Mouse (Mus musculus): ENCODE results near the gene Htr2a. TPM values are rescaled to one million over a fixed set of nuclear protein-coding genes. Genes with fewer than 3 reads are reported as not detected.

Gene Htr2a
- total RNA-seq (2021): under 1 TPM; 0.54 to 1.00 TPM

- intact Hi-C loops (cut with DNase I): loop anchor here (5.0 kb wide), 1 partner anchor 864 kb away; no protein-coding TSS in a partner anchor
- DNase-seq: no peak
Measured at GRCm38 (mm10) chr14:74640819-74641381, at the start of gene Htr2a. Gene Htr2a, plus strand, starts transcription at chr14:74640840.

GRCm38 (mm10) chr14:74601333-74602087 is 39.1 kb upstream of the Htr2a start:
- DNase-seq: no peak
- intact Hi-C loops (cut with DNase I): loop anchor here (5.0 to 10.0 kb wide), 3 partner anchors 427 to 899 kb away; no protein-coding TSS in a partner anchor

GRCm38 (mm10) chr14:74602543-74602942 is 38.1 kb upstream of the Htr2a start:
- DNase-seq: peak; percentile 30 to 57
- intact Hi-C loops (cut with DNase I): loop anchor here (5.0 to 10.0 kb wide), 3 partner anchors 428 to 900 kb away; no protein-coding TSS in a partner anchor

- no peak for DNase-seq
- intact Hi-C loops (cut with DNase I): loop anchor here (5.0 to 10.0 kb wide), 3 partner anchors 428 to 901 kb away; no protein-coding TSS in a partner anchor
Measured at GRCm38 (mm10) chr14:74603131-74603766, 37.4 kb upstream of the Htr2a start.

- DNase-seq: no peak
- intact Hi-C loops (cut with DNase I): no loop called here
Measured at GRCm38 (mm10) chr14:74611326-74611725, 29.3 kb upstream of the Htr2a start.

- intact Hi-C loops (cut with DNase I): no loop called here
- peak in 1 of 2 experiments; percentile 12 for DNase-seq
Measured at GRCm38 (mm10) chr14:74618858-74619257, 21.8 kb upstream of the Htr2a start.

GRCm38 (mm10) chr14:74638071-74638470 is 2.6 kb upstream of the Htr2a start:
- intact Hi-C loops (cut with DNase I): no loop called here
- no peak for DNase-seq

- intact Hi-C loops (cut with DNase I): loop anchor here (2.0 to 5.0 kb wide), 2 partner anchors 67 to 864 kb away; no protein-coding TSS in a partner anchor
- DNase-seq: no peak
Measured at GRCm38 (mm10) chr14:74641668-74642230, 1.1 kb downstream of the Htr2a start.

GRCm38 (mm10) chr14:74643296-74643695 is 2.7 kb downstream of the Htr2a start:
- intact Hi-C loops (cut with DNase I): loop anchor here (2.0 to 5.0 kb wide), 2 partner anchors 66 to 866 kb away; no protein-coding TSS in a partner anchor
- DNase-seq: peak; percentile 84 to 90

- peak; percentile 31 to 43 for DNase-seq
- intact Hi-C loops (cut with DNase I): no loop called here
Measured at GRCm38 (mm10) chr14:74646107-74646793, 5.6 kb downstream of the Htr2a start.

- DNase-seq: no peak
- intact Hi-C loops (cut with DNase I): no loop called here
Measured at GRCm38 (mm10) chr14:74650001-74650400, 9.4 kb downstream of the Htr2a start.

GRCm38 (mm10) chr14:74651678-74652077 is 11.0 kb downstream of the Htr2a start:
- no peak for DNase-seq
- intact Hi-C loops (cut with DNase I): no loop called here

- DNase-seq: no peak
- intact Hi-C loops (cut with DNase I): no loop called here
Measured at GRCm38 (mm10) chr14:74657227-74657626, 16.6 kb downstream of the Htr2a start.

GRCm38 (mm10) chr14:74659411-74659841 is 18.8 kb downstream of the Htr2a start:
- DNase-seq: no peak
- intact Hi-C loops (cut with DNase I): no loop called here

- intact Hi-C loops (cut with DNase I): no loop called here
- no peak for DNase-seq
Measured at GRCm38 (mm10) chr14:74672137-74673019, 31.7 kb downstream of the Htr2a start.

- no peak for DNase-seq
- intact Hi-C loops (cut with DNase I): no loop called here
Measured at GRCm38 (mm10) chr14:74673020-74673350, 32.3 kb downstream of the Htr2a start.

- intact Hi-C loops (cut with DNase I): no loop called here
- no peak for DNase-seq
Measured at GRCm38 (mm10) chr14:74673584-74673983, 32.9 kb downstream of the Htr2a start.

- intact Hi-C loops (cut with DNase I): no loop called here
- no peak for DNase-seq
Measured at GRCm38 (mm10) chr14:74679841-74680240, 39.2 kb downstream of the Htr2a start.

- intact Hi-C loops (cut with DNase I): no loop called here
- no peak for DNase-seq
Measured at GRCm38 (mm10) chr14:74684298-74684978, 43.8 kb downstream of the Htr2a start.

Data from heart, postnatal 36 days (tissue).